Mouse (Mus musculus): Measurements from ENCODE around the gene Max. TPM values are rescaled to one million over a fixed set of nuclear protein-coding genes. Genes with fewer than 3 reads are reported as not detected.
A peak's percentile ranks its signal among the peaks of the same experiment; 100 is the strongest.

Max gene
- total and polyA plus RNA-seq, 3 experiments: 21.1 to 80.7 (median 59.7) TPM

DNA sequence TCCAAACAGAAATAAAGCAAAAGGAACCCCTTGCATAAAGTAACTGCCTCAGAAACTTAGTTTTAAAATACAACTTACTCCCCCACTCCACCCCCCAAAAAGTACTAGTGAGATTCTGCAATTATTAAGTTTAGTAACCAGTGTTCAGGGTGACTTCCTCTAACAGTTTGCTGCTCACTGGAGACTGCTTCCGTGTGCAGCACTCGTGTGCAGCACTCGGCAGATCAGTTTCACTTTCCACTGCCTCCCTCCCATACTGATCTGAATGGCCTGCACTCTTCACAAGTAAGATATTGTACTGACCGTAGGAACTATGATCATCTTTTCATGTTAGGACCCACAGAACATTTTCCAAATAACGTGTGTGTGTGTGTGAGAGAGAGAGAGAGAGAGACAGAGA lies 4.3 kb downstream of the Max start:
- peak; percentile 44 for DNase-seq

DNA sequence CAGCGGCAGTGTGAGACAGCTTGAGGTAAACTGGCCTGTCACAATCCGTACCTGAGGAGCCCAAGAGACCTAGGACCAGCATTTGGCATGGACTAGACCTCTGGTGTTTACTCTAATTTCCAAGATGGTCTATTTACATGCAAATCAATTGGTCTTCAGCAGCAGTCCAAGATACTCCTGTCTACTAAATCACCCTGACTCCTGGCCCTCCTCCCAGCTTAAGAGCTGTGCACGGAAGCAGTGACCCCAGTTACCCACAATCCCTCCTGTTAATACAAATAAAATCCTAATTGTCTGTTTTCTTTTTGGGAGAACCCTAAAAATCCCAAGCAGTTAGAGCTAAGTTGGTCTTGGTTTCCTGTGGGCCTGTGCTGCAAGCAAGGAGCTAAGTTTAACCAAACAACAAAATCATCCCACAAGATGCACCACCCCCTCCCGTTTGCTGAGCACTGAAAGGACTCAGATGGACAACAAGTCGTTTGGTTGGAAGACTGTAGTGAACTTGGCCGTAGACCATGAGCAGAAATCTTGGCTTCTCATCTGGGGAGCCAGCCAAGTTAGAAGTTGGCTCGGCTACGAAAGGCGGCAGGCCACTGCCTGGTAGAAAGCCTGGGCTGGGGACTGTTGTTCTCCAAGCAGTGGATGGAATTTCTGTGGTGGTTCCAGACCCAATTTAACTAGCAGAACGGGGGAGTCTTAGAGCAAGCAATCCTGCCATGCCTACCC lies 7.1 kb downstream of the Max start:
- DNase-seq: peak; percentile 80

DNA sequence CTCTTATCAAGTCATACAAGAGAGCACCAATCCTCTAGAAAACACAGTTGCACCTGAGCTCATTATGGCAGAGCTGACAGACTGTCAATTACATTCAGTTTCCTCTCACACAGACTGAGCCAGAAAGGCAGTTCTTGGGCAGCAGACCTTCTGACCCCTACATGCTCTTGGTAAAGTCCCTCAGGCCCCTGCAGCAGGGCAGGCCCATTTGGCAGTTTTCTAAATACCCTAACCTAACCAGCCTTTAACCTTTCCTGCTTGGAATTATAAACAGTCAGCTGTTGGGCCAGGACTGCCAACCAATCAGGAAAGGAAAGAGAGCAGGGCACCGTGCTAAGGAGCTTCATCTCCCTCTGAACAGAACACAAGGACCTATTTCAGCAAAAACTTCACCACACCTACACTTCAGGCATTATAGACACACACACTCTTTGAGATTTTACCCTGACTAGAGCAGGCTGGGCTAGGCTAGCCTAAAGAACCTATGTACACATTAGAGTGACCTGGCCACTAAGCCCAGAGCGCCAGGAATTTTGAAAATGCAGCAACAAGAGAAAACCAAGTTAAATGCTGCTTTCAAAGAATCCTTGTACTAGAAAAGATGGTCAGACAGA lies 8.1 kb downstream of the Max start:
- no peak for DNase-seq

DNA sequence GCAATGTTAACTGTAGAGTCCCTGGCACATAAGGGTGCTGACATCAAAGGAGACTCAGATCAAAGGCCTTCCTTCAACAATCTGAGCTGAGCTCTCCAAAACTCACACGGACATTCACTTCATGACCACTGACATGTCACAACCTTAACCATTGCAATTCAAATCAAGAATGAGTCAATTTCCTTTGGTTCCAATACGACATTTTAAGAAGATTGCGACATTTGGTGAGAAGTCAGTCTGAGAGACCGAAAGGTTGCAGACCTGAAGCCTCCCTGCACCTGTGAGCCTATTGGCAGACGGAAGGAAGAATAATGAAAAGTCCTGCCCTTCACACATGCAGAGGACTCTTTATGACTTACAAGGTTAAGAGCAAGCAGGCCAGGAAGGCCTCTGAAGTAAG lies 11.7 kb downstream of the Max start:
- no peak for DNase-seq

DNA sequence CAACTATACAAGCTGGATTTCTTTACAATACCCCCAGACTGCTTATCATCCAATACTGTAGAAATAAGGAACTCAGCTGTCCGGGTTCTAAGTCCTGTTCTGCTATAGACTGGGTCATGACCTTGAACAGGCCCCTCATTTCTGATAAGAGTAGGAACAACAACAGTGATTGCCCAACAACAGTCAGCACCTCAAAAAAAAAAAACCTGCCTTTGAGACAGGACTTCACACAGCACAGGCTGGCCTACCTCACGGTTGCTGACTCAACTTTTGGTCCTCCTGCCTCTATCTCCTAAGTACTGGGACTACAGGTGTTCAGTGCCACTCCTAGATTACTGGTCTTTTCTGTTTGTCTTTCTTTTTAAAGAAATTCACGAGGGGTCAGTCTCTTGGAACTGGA lies 13.2 kb downstream of the Max start:
- DNase-seq: no peak

DNA sequence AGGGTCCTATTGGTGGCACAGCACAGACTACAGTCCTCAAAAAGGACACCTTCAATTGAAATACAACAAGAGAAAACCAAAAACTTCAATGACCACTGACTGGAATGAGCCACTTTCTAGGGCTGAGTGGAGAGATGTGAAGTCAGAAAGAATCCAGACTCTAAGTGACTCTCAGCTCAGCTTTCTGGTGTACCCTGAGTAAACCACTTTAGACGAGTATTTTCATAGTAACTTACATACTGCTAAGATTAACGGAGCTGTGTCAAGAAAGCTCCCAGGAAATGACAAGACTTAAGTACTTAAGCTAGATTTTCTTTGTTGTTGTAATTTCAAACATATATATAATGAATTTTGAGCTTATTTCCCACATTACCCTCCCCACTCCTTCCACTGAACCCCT lies 13.8 kb downstream of the Max start:
- DNase-seq: no peak

DNA sequence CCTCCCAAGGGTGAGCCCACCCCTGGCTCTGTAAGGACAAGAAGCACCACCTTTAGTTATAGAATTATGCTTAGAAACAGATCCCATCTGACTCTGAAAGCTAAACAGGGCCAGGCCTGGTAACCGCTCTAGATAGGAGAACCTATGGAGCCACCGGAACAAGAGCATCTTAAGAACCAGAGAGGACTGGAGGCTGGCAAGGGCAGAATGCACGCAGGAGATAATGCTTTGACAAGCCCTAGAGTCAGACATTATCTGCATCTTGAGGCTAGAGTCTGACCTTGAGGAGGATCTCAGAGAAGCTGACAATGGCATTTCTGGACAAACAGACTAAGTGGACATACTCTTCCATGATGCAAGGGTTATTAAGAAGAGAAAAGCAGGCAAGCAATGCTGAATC lies 14.5 kb downstream of the Max start:
- no peak for DNase-seq

DNA sequence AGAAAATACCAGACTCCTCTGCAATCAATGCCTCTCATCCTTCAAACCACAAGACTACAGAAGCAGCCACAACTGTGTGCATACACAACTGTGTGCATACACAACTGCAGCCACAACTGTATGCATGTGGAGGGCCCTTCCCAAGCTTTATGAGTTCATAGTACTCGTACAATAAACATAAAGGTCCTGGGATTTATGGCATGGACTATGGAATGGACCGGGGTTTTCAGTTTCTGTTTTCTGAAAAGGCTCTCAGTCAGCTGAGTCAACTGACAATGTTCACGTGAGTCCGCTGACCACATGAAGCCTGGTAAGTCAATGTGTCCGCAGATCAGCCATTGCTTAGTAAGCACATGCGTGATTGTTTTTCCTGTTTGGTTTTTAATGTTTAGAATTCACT lies 18.5 kb downstream of the Max start:
- DNase-seq: no peak

DNA sequence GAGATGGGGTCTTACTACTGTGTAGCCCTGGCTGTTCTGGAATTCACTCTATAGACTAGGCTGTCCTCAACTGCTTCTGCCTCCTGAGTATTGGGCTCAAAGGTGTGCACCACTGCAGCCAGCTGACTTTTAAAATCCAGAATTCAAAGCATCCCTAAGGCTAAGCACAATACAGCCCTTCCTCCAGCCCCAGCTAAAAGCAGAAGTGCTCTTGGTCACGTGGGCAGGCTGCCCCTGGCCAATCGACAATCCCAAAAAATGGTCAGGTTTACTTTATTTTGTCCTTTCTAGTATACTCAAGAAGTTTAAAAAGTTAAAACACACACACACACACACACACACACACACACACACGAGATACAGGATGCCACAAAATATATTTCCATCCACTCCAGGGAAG lies 19.0 kb downstream of the Max start:
- DNase-seq: no peak

DNA sequence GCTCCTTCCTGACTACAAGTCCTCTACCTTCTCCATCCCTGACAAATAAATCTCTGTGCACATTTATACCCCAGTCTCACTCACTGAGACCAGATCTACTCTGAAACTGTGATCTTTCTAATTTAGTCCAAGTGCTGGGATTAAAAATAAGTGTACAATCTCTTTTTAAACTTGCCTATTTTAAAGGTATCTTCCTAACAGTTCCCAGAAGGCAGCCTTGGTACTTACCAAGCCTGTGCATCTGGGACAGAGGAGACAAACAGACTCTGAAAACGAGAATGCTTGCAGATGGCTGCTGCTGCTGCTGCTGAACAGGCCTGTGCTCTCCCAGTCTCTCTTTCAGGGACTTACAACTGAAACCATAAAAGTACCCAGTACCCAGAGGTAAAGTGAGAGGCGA lies 19.5 kb downstream of the Max start:
- DNase-seq: no peak

DNA sequence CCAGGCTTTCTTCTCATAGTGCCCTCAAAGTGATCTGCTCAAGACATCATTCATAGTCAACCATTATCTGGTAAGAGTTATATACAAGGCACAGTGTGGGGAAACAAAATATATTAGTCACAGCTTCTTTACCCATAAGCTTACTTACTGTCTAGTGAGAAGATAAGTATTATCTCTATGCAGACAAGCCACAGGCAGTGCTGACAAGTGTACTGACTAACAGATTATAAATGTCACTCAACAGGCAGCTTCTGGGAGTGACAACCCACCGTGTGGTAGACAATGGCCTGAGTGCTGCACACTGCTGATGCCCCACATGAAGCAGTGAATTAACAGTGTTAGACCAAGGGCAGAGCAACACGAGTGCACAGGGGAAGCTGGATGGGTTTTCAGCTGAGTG lies 20.5 kb downstream of the Max start:
- no peak for DNase-seq

DNA sequence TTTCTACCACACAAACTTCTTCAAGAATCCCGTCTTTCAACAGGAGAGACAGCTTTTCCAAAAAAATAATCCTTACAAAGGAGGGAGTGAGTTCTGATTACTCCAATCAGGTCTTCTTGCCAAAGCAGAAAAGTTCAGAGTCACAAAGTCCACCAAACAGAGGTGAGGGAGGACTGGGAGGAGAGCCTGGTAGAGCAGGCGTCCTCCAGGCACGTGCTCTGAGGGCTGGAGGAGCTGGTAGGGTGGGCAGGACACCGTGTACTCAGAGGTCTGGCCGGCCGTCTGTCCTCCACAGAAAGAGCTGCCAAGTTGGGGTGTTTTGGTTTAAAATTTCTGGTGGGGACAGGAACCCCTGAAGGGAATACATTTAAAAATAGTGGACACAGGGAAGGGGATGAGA lies 24.0 kb downstream of the Max start:
- no peak for DNase-seq

DNA sequence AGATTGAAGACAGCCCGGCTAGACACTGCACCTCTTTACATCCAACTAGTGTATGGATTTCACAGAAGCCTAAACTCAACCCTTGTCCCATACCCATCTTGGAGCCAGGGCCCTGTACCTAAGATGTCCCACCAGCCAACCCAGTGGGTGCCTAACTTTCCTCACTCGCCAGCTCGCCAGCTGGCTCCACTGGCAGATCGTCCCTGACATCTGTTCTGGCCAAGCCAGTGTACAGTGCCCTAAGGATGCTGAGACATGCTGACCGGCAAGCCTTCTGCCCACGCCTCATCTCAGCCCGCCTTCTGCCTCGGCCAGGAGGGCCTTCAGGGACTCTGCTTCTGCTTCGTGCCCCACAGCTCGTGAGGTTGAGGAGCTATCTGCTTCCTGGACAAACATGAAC lies 25.8 kb downstream of the Max start:
- DNase-seq: no peak

DNA sequence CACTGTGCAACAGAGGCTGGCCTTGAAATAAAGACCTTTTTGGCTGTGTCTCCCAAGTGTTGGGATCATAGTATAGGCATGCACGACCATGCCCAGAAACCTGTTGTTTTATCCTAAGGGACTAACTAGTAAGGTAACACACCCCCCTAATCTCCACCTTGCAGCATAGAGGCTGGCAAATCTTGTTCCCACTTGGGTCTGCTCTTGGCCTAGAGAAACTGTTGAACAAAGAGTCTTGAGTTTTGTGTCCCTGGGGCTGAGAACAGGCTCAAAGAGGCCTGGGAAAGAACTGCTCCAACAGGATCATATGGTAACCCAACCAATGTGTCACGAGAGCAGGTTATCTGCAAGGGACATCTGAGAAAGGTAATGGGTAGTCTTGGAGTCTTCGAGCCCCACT lies 27.6 kb downstream of the Max start:
- no peak for DNase-seq

DNA sequence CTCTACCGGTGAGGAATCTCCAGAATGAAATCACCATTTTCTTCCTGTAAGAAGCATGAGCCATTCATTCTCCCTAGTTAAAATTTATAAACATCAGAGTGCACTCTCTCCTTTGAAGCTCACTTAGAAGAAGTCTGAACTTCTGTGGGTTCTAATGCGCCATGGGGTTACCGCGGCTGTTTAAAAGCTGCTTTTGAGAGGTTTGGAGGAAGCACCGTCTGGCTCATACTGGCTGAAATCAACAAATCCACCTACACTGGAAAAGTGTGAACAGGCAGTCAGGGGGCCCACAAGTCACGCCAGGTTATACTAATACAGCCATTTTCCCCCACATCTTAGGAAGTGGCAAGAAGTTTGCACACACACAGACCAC lies 29.3 kb downstream of the Max start:
- no peak for DNase-seq

DNA sequence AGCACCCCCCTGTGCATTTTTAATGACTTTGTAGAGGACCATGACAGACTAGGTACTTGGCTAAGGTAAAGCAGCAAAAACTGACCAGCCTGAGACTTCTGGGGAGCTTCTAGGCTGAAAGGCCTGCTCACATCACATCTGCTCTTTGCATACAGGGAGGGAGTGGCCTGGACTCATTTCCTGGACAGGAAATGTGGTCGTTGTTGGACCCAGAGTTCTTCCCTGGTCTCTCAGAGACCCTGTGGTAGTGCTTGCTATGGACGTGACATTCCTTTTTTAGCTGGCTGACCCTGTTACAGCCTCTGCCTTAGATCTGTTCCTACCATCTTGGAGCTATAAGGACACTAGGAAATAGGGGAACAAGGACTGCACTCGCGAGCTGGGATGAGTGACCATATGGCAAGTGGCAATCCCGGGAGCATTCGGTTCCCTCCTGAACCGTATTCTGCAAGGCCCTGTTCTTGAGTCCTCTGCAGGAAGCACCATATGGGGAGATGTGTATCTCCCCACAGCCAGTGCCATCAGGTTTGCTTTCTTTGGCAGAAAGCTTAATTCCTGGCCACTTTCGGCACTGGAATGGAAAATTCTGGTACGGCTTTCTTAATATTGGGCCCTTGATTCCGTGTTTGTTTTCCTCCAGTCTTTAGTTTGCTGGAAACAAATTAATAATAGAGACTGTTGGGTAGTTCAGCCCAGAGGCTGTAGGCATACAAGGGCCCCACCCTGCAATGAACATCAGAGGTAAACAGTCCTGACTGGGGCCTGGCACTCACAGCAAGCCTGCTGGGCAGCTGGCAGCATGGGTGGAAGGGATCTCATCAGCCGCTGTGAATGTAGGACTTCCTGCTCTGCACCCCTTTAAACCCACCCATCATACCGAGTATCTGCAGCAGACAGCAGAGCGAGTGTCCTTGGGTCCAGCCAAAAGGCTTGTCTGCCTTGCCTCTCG lies 30.0 kb downstream of the Max start:
- DNase-seq: no peak

DNA sequence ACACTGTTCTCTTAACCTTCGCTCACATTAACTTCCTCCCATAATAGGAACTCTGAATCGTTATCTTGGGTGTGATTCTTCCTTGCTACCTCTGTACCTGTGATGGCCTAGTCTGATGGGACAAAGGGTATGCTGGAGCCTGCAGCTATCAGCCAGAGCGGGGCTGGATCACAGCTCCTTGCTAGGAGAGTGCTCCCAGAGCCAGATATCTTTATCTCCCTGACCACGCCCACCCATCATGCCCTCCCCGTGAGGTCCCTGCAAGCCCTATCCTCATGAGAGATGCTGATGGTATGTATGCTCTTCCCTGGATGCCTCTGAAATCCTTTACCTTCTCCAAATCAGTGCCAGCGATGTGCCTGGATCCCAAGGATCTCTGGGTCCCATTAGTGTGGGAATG lies 31.8 kb downstream of the Max start:
- no peak for DNase-seq

DNA sequence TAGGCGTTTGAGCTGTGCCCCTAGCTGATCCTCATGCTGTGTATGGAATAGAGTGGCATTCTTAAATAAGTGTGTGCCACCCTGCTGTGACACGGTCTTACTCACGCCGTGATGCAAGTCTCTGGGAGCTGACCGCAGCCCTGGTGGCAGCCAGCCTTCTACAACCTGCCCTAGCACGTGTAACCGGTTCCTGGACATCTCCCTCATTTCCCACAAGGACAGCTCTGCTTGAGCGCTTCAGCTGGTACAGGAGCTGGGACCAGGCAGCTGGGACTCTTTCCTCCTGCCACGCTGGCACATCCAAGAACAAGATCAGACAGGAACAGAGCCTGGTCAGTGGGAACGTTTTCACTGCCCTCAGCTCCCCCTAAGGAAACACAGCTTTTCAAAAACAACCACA lies 34.5 kb downstream of the Max start:
- no peak for DNase-seq

DNA sequence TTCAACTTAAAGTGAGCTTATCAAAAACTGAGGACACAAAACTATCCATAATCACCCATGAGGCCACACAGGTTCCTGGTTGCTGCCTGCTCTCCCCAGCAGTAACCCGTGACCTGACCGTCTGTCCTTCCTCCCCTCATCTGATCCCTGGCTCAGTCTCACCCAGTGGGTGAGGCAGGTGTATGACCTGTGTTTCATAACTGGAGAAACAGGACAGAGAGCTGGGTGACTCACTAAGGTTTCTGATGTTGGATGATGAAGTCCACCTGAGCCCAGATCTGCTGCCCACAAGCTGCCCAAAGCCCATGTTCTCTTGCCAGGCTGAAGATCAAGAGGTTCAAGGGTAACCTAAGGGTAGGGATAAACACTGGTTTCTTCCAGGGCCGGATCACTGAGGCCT lies 35.0 kb downstream of the Max start:
- DNase-seq: no peak

DNA sequence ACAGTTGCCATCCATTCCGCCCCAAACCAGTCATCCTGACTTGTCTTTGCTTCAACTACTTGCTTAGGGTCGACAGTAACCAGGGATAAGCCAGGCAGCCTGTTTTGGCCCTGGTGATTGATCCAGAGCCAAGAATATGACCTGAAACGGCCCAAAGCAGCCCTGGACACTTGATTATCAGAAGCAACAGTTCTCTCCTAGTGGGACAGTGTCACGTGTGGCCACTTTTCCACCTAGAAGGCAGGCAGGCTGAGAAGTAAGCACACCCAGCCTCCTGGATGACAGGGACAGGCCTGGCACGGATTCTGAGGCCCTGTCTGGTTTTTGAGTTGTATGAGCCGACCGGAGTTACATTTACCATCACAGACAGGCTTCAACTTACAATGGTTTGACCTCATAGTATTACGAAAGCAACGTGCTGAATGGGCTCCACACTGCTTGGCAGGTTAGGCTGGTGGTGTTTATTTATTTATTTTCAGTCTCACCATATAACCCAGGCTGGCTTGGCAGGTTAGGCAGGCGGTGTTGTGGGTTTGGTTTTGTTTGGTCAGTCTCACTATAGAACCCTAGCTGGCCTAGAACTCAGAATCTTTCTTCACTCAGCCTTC lies 35.6 kb downstream of the Max start:
- no peak for DNase-seq

DNA sequence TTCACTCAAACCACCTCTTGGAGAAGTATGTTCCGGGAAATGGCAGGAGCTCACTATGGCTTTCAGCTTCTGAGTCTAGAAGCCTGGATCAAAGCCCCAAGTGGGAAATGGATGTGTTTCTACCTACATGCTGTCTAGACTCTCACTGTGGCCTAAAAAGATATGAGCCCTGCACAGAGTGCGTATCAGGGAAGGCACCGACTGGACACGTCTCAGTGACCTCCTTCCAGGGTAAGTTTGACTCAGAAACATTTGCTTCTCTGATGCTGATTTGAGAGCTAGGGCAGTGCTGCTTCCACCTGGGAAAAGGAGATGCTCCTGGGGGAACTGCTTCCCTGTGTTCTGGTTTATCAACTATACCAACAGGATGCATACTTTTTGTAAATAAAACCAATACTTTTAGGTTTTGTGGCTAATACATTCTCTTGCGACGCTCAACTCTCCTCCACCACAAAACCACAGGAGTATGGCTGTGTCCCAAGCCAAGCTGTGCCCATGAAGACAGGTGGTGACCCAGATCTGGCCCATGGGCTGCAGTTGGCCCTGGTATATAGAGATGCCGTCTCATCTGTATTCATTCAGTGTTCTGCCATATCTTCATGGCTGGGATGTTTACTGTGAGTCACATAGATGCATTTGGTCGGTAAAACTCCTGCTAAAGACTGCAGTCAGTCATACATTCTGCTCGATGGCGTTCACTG lies 36.9 kb downstream of the Max start:
- DNase-seq: no peak

DNA sequence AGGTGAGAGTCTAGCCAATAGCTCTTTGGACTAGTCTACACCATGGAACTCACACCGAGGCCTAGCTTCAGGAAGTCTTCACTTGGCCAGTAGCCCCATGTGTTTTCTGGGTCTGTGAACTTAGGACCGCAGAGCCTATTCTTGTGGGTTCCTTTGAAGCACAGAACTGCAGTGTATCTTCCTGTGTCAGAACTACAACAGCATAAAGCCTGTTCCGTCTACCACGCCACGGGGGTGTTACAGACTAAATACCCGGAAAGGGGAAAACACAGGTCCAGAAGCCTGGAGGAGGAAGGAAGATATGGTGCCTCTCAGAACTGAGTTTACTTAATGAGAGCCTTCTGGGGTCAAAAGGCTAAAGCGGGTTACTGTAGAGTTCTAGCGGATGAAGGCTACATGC lies 38.9 kb downstream of the Max start:
- DNase-seq: no peak
